Mouse (Mus musculus): ENCODE data around the gene Tmem231.
"Not testable (repeated sequence)": the region's sequence is repeated elsewhere in the genome, so short reads cannot be mapped to it uniquely, and the experiment has no call there.

Gene Tmem231

GRCm38 (mm10) chr8:111950846-111951245 lies 17.2 kb upstream of the Tmem231 start:
- no peak for DNase-seq (ENCODE audit: low read depth in 1 of 2, low spot score in 2 of 2)

GRCm38 (mm10) chr8:111947954-111948353 lies 14.3 kb upstream of the Tmem231 start:
- no peak for DNase-seq (ENCODE audit: low read depth in 1 of 2, low spot score in 2 of 2)

- DNase-seq (ENCODE audit: low read depth in 1 of 2, low spot score in 2 of 2), result no peak
Measured at GRCm38 (mm10) chr8:111947144-111947543, 13.5 kb upstream of the Tmem231 start.

- no peak for DNase-seq (ENCODE audit: low read depth in 1 of 2, low spot score in 2 of 2)
Measured at GRCm38 (mm10) chr8:111943544-111943943, 9.9 kb upstream of the Tmem231 start.

- peak in 1 of 2 experiments; percentile 9 for DNase-seq (ENCODE audit: low read depth in 1 of 2, low spot score in 2 of 2)
Measured at GRCm38 (mm10) chr8:111941101-111941454, 7.4 kb upstream of the Tmem231 start.

- peak; percentile 68 to 89 for DNase-seq (ENCODE audit: low read depth in 1 of 2, low spot score in 2 of 2)
Measured at GRCm38 (mm10) chr8:111940171-111941100, 6.8 kb upstream of the Tmem231 start, which contains the start of gene Gabarapl2. Gene Gabarapl2 (plus strand): TSS chr8:111940703.

GRCm38 (mm10) chr8:111939516-111940142 lies 5.9 kb upstream of the Tmem231 start:
- DNase-seq (ENCODE audit: low read depth in 1 of 2, low spot score in 2 of 2), result peak in 1 of 2 experiments; percentile 14

- not testable (repeated sequence) for DNase-seq (ENCODE audit: low read depth in 1 of 2, low spot score in 2 of 2)
Measured at GRCm38 (mm10) chr8:111938076-111938985, 4.7 kb upstream of the Tmem231 start.

- no peak for DNase-seq (ENCODE audit: low read depth in 1 of 2, low spot score in 2 of 2)
Measured at GRCm38 (mm10) chr8:111937184-111937583, 3.5 kb upstream of the Tmem231 start.

GRCm38 (mm10) chr8:111934201-111934600 lies 520 bp upstream of the Tmem231 start:
- DNase-seq (ENCODE audit: low read depth in 1 of 2, low spot score in 2 of 2), result no peak

- no peak for DNase-seq (ENCODE audit: low read depth in 1 of 2, low spot score in 2 of 2)
Measured at GRCm38 (mm10) chr8:111932580-111933336, 923 bp downstream of the Tmem231 start.

- DNase-seq (ENCODE audit: low read depth in 1 of 2, low spot score in 2 of 2), result no peak
Measured at GRCm38 (mm10) chr8:111931721-111932120, 2.0 kb downstream of the Tmem231 start.

- no peak for DNase-seq (ENCODE audit: low read depth in 1 of 2, low spot score in 2 of 2)
Measured at GRCm38 (mm10) chr8:111929648-111930344, 3.9 kb downstream of the Tmem231 start.

- no peak for DNase-seq (ENCODE audit: low read depth in 1 of 2, low spot score in 2 of 2)
Measured at GRCm38 (mm10) chr8:111924976-111925375, 8.7 kb downstream of the Tmem231 start.

GRCm38 (mm10) chr8:111923383-111923804 lies 10.3 kb downstream of the Tmem231 start:
- DNase-seq (ENCODE audit: low read depth in 1 of 2, low spot score in 2 of 2), result no peak

GRCm38 (mm10) chr8:111920971-111921370 lies 12.7 kb downstream of the Tmem231 start:
- no peak for DNase-seq (ENCODE audit: low read depth in 1 of 2, low spot score in 2 of 2)

GRCm38 (mm10) chr8:111919663-111920062 lies 14.0 kb downstream of the Tmem231 start:
- no peak for DNase-seq (ENCODE audit: low read depth in 1 of 2, low spot score in 2 of 2)

- no peak for DNase-seq (ENCODE audit: low read depth in 1 of 2, low spot score in 2 of 2)
Measured at GRCm38 (mm10) chr8:111912860-111913432, 20.7 kb downstream of the Tmem231 start.

GRCm38 (mm10) chr8:111911572-111911971 lies 22.1 kb downstream of the Tmem231 start:
- DNase-seq (ENCODE audit: low read depth in 1 of 2, low spot score in 2 of 2), result no peak
